In the genomic region with DNA sequence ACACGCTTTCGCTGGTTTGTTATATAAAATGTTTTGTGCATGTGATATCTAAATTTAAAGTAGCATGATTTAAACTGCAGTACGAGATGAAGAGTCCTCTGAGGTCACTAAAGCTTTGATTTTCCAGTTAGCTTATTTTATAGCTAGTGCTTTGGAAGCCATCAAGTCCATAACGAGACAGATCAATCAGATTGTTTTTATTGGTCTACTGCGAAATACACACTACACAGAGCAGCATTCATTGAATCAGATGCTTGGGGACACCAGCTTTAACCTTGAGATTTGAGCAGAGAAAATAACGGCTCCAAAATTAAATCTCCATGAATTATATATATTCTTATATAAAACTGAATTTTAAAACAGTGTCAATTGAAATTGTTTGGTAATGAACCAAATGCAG, we compare ENCODE assay signal across 31 mouse cellular contexts.
"Had no signal": no experiment of that assay in that cellular context is flagged by ENCODE, and none has a peak within 500 bp of the region (broad histone marks: within the 10 kb centered on the region; RNA-seq: fewer than 3 reads in every experiment).

No protein-coding gene starts in this region.

- H3K36me3 ChIP-seq: limb, embryonic 10.5 days; limb, embryonic 12.5 days; limb, embryonic 13.5 days; limb, embryonic 15.5 days; liver, embryonic 12.5 days; liver, embryonic 13.5 days; liver, embryonic 15.5 days; lung, embryonic 15.5 days; midbrain, embryonic 10.5 days; midbrain, embryonic 12.5 days; midbrain, embryonic 13.5 days; midbrain, embryonic 15.5 days had no signal

- DNase-seq: left cerebral cortex, postnatal 4 days; liver; liver, embryonic 13.5 days; liver, postnatal 0 days; lung, adult 18-20 months; lung, adult 2 months; lung, embryonic 14.5 days; lung, postnatal 10 days; lung, postnatal 14 days; lung, postnatal 36 days; lung, postnatal 4 days; midbrain, embryonic 14.5 days had no signal

- H3K27me3 ChIP-seq: limb, embryonic 12.5 days; limb, embryonic 13.5 days; limb, embryonic 15.5 days; liver, embryonic 12.5 days; liver, embryonic 13.5 days; liver, embryonic 15.5 days; lung, embryonic 15.5 days; megakaryocyte, embryonic 14.5 days; midbrain, embryonic 12.5 days; midbrain, embryonic 13.5 days; midbrain, embryonic 15.5 days had no signal

- H3K9me3 ChIP-seq: limb, embryonic 10.5 days; limb, embryonic 12.5 days; limb, embryonic 13.5 days; limb, embryonic 15.5 days; liver, embryonic 12.5 days; liver, embryonic 13.5 days; liver, embryonic 15.5 days; lung, embryonic 15.5 days; megakaryocyte, embryonic 14.5 days; midbrain, embryonic 10.5 days; midbrain, embryonic 12.5 days; midbrain, embryonic 13.5 days; midbrain, embryonic 15.5 days had no signal

- H3K4me3 ChIP-seq: left cerebral cortex, adult 2 months; limb, embryonic 10.5 days; limb, embryonic 12.5 days; limb, embryonic 13.5 days; limb, embryonic 15.5 days; liver, embryonic 12.5 days; liver, embryonic 13.5 days; liver, embryonic 15.5 days; lung, embryonic 15.5 days; megakaryocyte, embryonic 14.5 days; midbrain, embryonic 10.5 days; midbrain, embryonic 12.5 days; midbrain, embryonic 13.5 days; midbrain, embryonic 15.5 days; myocyte had no signal

- H3K4me2 ChIP-seq: limb, embryonic 12.5 days; limb, embryonic 13.5 days; limb, embryonic 15.5 days; liver, embryonic 11.5 days; liver, embryonic 12.5 days; liver, embryonic 13.5 days; liver, embryonic 15.5 days; lung, embryonic 14.5 days; lung, embryonic 15.5 days; midbrain, embryonic 12.5 days; midbrain, embryonic 13.5 days; midbrain, embryonic 15.5 days had no signal

- H3K4me1 ChIP-seq: limb, embryonic 10.5 days; limb, embryonic 12.5 days; limb, embryonic 13.5 days; limb, embryonic 15.5 days; liver, embryonic 12.5 days; liver, embryonic 13.5 days; liver, embryonic 15.5 days; lung, embryonic 15.5 days; megakaryocyte, embryonic 14.5 days; midbrain, embryonic 10.5 days; midbrain, embryonic 12.5 days; midbrain, embryonic 13.5 days; midbrain, embryonic 15.5 days had no signal

- H3K27ac ChIP-seq: left cerebral cortex, adult 2 months; limb, embryonic 10.5 days; limb, embryonic 12.5 days; limb, embryonic 13.5 days; limb, embryonic 15.5 days; liver, embryonic 12.5 days; liver, embryonic 13.5 days; liver, embryonic 14.5 days; liver, embryonic 15.5 days; lung, embryonic 15.5 days; macrophage; midbrain, embryonic 10.5 days; midbrain, embryonic 12.5 days; midbrain, embryonic 13.5 days; midbrain, embryonic 15.5 days had no signal

- H3K9ac ChIP-seq: limb, embryonic 12.5 days; limb, embryonic 13.5 days; limb, embryonic 15.5 days; liver, embryonic 12.5 days; liver, embryonic 13.5 days; liver, embryonic 14.5 days; liver, embryonic 15.5 days; liver, postnatal 0 days; lung, embryonic 14.5 days; lung, embryonic 15.5 days; midbrain, embryonic 12.5 days; midbrain, embryonic 13.5 days; midbrain, embryonic 15.5 days had no signal

- ATAC-seq: liver, embryonic 12.5 days; liver, postnatal 0 days; lung, postnatal 0 days; midbrain, embryonic 13.5 days; midbrain, embryonic 15.5 days; midbrain, embryonic 16.5 days had no signal
